Mouse (Mus musculus): ENCODE data around the gene Golt1a. TPM values are rescaled to one million over a fixed set of nuclear protein-coding genes. Genes with fewer than 3 reads are reported as not detected.
A peak's percentile ranks its signal among the peaks of the same experiment; 100 is the strongest.
"Not testable (repeated sequence)": the region's sequence is repeated elsewhere in the genome, so short reads cannot be mapped to it uniquely, and the experiment has no call there.

Golt1a gene
- total RNA-seq, 2 experiments from 2014 or later, result not detected

GRCm38 (mm10) chr1:133332656-133333430 is 23.2 kb downstream of the Golt1a start:
- no peak overlapping the region for H3K27ac ChIP-seq
- no peak overlapping the region for H3K4me3 ChIP-seq
- TF ChIP-seq CTCF (IDR thresholded peaks at IDR 0.05), result no peak
- intact Hi-C loops (cut with DNase I), result no loop called here
- DNase-seq, result peak; percentile 6

GRCm38 (mm10) chr1:133333937-133334336 is 24.3 kb downstream of the Golt1a start:
- no peak for TF ChIP-seq CTCF (IDR thresholded peaks at IDR 0.05)
- no peak for DNase-seq
- Histone ChIP-seq H3K4me3 (no peak overlapping the region), H3K27ac (no peak overlapping the region)
- intact Hi-C loops (cut with DNase I), result no loop called here

GRCm38 (mm10) chr1:133340403-133340802 is 30.8 kb downstream of the Golt1a start:
- H3K27ac ChIP-seq; H3K4me3 ChIP-seq; DNase-seq; intact Hi-C loops (cut with DNase I): not testable (repeated sequence)

- Histone ChIP-seq H3K27ac (no peak overlapping the region), H3K4me3 (no peak overlapping the region)
- DNase-seq, result no peak
- TF ChIP-seq CTCF (IDR thresholded peaks at IDR 0.05), result no peak
- intact Hi-C loops (cut with DNase I), result no loop called here
Observed at GRCm38 (mm10) chr1:133344357-133344756, 34.8 kb downstream of the Golt1a start.

- intact Hi-C loops (cut with DNase I), result no loop called here
Observed at GRCm38 (mm10) chr1:133346531-133346930, 36.9 kb downstream of the Golt1a start.

GRCm38 (mm10) chr1:133347226-133347625 is 37.6 kb downstream of the Golt1a start:
- no peak overlapping the region for H3K27ac ChIP-seq
- DNase-seq, result no peak
- intact Hi-C loops (cut with DNase I), result no loop called here
- TF ChIP-seq CTCF (IDR thresholded peaks at IDR 0.05), result no peak
- no peak overlapping the region for H3K4me3 ChIP-seq

More at GRCm38 (mm10) chr1:133346531-133346930, 36.9 kb downstream of the Golt1a start:
- no peak for TF ChIP-seq CTCF (IDR thresholded peaks at IDR 0.05)
- no peak for DNase-seq
- no peak overlapping the region for H3K27ac ChIP-seq
- H3K4me3 ChIP-seq, result no peak overlapping the region

DNA sequence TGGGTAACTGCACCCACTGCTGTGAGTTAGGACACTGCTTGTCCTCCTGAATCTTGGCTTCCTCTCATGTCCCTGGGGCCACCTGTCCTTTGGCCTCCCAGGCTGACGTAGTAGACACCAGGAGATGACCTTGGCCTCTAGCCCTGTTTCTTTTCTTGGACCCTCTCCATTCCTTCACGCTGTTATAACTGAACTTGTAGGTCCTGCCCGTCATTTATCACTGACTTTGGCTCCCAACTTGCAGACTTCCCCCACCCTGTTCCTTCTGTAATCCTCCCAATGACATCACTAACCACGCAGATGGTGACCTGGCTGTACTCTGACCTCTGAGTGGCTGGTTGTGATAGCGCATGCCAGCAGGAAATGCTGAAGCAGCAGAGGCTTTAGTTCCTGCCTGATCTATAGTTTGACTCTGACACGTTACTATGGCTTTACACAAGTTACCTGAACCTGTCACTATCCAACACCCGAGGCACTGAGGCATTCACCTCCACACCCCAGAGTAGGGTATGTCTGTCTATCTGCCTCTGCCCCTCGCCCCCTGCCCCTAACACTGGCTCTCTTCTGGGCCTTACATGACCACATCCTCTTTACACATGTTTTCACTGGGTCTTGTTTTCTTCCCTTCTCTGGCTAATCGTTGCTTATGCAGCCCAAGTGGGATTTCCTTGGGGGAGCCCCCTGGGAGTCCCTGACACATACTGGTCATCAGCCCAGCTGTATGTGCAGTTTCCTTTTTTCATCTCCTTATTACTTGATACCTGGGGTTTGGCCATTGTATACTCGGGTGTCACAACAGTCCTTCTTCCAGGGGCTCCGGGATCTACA is 38.3 kb downstream of the Golt1a start:
- TF ChIP-seq CTCF (IDR thresholded peaks at IDR 0.05), result no peak
- intact Hi-C loops (cut with DNase I), result no loop called here
- DNase-seq, result no peak
- no peak overlapping the region for H3K4me3 ChIP-seq
- H3K27ac ChIP-seq, result no peak overlapping the region

GRCm38 (mm10) chr1:133350210-133350609 is 40.6 kb downstream of the Golt1a start, which contains the start of gene Ren1:
Gene Ren1, plus strand, starts transcription at chr1:133350510.
- intact Hi-C loops (cut with DNase I), result no loop called here
- Histone ChIP-seq H3K27ac (no peak within 1 kb of the TSS), H3K4me3 (no peak within 1 kb of the TSS)
- DNase-seq, result no peak
- TF ChIP-seq CTCF (IDR thresholded peaks at IDR 0.05), result no peak

GRCm38 (mm10) chr1:133351762-133352161 is 42.2 kb downstream of the Golt1a start:
- no peak for TF ChIP-seq CTCF (IDR thresholded peaks at IDR 0.05)
- H3K27ac ChIP-seq, result no peak overlapping the region
- no peak overlapping the region for H3K4me3 ChIP-seq
- DNase-seq, result no peak
- intact Hi-C loops (cut with DNase I), result loop anchor here (2.0 kb wide), 3 partner anchors 37 to 205 kb away; no protein-coding TSS in a partner anchor

DNA sequence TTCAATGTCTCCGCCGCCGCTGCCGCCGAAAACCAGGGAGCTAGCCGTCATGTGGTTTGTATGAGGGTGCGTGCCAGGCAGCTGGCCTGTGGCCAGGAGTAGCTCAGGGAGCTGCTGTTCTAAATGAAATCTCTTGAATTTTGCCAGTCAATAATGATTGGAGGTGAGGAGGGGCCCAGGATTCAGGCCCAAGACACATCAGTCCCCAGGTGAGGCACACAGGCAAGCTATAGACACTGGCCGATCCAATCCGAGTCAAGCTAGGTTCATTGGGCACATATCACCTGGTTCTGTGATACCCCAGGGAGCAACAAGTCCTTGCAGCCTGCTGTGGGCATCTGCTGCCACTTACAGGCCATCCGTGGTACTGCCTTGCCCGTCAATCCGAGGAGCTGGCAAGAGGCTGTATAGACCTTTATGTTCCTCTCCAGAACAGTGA is 43.8 kb downstream of the Golt1a start:
- DNase-seq, result peak; percentile 71

GRCm38 (mm10) chr1:133355469-133355868 is 45.9 kb downstream of the Golt1a start:
- Histone ChIP-seq H3K27ac (no peak overlapping the region), H3K4me3 (no peak overlapping the region)
- intact Hi-C loops (cut with DNase I), result no loop called here
- TF ChIP-seq CTCF (IDR thresholded peaks at IDR 0.05), result no peak
- DNase-seq, result peak; percentile 5

More for the DNA sequence above, 43.8 kb downstream of the Golt1a start:
- Histone ChIP-seq H3K4me3 (no peak overlapping the region), H3K27ac (no peak overlapping the region)
- TF ChIP-seq CTCF (IDR thresholded peaks at IDR 0.05), result peak; percentile 94
- intact Hi-C loops (cut with DNase I), result loop anchor here (2.0 kb wide), 3 partner anchors 39 to 207 kb away; no protein-coding TSS in a partner anchor

DNA sequence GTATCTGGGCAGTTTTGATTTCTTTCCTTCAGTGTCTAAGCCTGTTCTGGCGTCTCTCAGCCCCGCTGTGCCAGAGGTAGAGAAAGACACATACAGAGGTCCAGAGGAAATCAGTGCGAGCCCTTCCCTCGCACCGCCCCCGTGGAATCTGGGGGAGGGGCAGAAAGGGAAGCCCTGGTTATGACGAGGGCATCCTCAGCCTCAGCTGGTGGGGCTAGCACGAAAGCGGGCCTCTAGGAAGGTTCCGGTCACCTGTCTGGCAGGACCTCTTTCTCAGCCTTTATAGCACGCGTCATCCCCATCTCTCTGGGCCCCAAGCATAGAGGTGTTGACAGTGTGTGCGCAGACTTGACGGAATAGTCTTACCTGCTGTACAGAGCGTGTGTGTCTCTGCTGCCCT is 46.3 kb downstream of the Golt1a start:
- intact Hi-C loops (cut with DNase I), result no loop called here
- Histone ChIP-seq H3K27ac (no peak overlapping the region), H3K4me3 (no peak overlapping the region)
- peak; percentile 10 for DNase-seq
- TF ChIP-seq CTCF (IDR thresholded peaks at IDR 0.05), result no peak

- peak; percentile 13 for DNase-seq
- Histone ChIP-seq H3K27ac (no peak overlapping the region), H3K4me3 (no peak overlapping the region)
- TF ChIP-seq CTCF (IDR thresholded peaks at IDR 0.05), result no peak
- intact Hi-C loops (cut with DNase I), result no loop called here
Observed at GRCm38 (mm10) chr1:133356330-133356729, 46.7 kb downstream of the Golt1a start.
